Mouse (Mus musculus) lung, postnatal 25 days (tissue): ENCODE results near the gene Vil1.
A peak's percentile ranks its signal among the peaks of the same experiment; 100 is the strongest.

Source experiments
- DNase-seq: peaks from one replicate; pipeline ENCODE4 v3.0.0; 2022; ENCODE audit warnings: low spot score

The Vil1 gene

GRCm38 (mm10) chr1:74412711-74413110 is 3.5 kb downstream of the Vil1 start:
- no peak for DNase-seq

- DNase-seq, result no peak
These were observed 6.0 kb downstream of the Vil1 start for GRCm38 (mm10) chr1:74415143-74415542.

- DNase-seq, result no peak
These were observed 9.7 kb downstream of the Vil1 start for GRCm38 (mm10) chr1:74418747-74419439.

GRCm38 (mm10) chr1:74419440-74419794 is 10.2 kb downstream of the Vil1 start:
- DNase-seq, result no peak

GRCm38 (mm10) chr1:74423147-74423546 is 14.0 kb downstream of the Vil1 start:
- DNase-seq, result no peak

GRCm38 (mm10) chr1:74425845-74426244 is 16.7 kb downstream of the Vil1 start:
- no peak for DNase-seq

- no peak for DNase-seq
These were observed 24.0 kb downstream of the Vil1 start for GRCm38 (mm10) chr1:74433220-74433619.

- peak; percentile 18 for DNase-seq
These were observed 25.4 kb downstream of the Vil1 start for GRCm38 (mm10) chr1:74434596-74434995.

- peak; percentile 66 for DNase-seq
These were observed 26.4 kb downstream of the Vil1 start for GRCm38 (mm10) chr1:74435563-74435962.

GRCm38 (mm10) chr1:74437702-74438427 is 28.7 kb downstream of the Vil1 start:
- peak; percentile 75 for DNase-seq

GRCm38 (mm10) chr1:74439166-74439876 is 30.1 kb downstream of the Vil1 start:
- no peak for DNase-seq

GRCm38 (mm10) chr1:74444538-74444937 is 35.4 kb downstream of the Vil1 start:
- no peak for DNase-seq

GRCm38 (mm10) chr1:74452611-74453045 is 43.5 kb downstream of the Vil1 start:
- peak; percentile 53 for DNase-seq

- peak; percentile 32 for DNase-seq
These were observed 51.1 kb downstream of the Vil1 start for GRCm38 (mm10) chr1:74460273-74460672.
